Mouse (Mus musculus): ENCODE data around the gene Whamm. TPM values are rescaled to one million over a fixed set of nuclear protein-coding genes. Genes with fewer than 3 reads are reported as not detected.
A peak's percentile ranks its signal among the peaks of the same experiment; 100 is the strongest.

Whamm gene
- total RNA-seq, 4 experiments from 2014 or later: 20.7 to 32.3 (median 29.1) TPM

- DNase-seq: no peak
These were observed 6.3 kb upstream of the Whamm start for GRCm38 (mm10) chr7:81564766-81565165.

- no peak for DNase-seq
These were observed 5.5 kb upstream of the Whamm start for GRCm38 (mm10) chr7:81565381-81566055.

- DNase-seq: no peak
These were observed 4.7 kb upstream of the Whamm start for GRCm38 (mm10) chr7:81566332-81566731.

- DNase-seq: no peak
These were observed 4.2 kb upstream of the Whamm start, which contains the start of gene Fsd2 for GRCm38 (mm10) chr7:81566892-81567291. Fsd2 (minus strand) TSS chr7:81566944.

- no peak for DNase-seq
These were observed 3.7 kb upstream of the Whamm start for GRCm38 (mm10) chr7:81567396-81567795.

GRCm38 (mm10) chr7:81569851-81570250 lies 1.2 kb upstream of the Whamm start:
- DNase-seq: no peak

GRCm38 (mm10) chr7:81570271-81570670 lies 795 bp upstream of the Whamm start:
- DNase-seq: no peak

GRCm38 (mm10) chr7:81570752-81571107 lies 336 bp upstream of the Whamm start:
- no peak for DNase-seq

- peak; percentile 16 for DNase-seq
These were observed 925 bp downstream of the Whamm start for GRCm38 (mm10) chr7:81571941-81572441.

- DNase-seq: no peak
These were observed 1.7 kb downstream of the Whamm start for GRCm38 (mm10) chr7:81572610-81573268.

- peak; percentile 37 for DNase-seq
These were observed 2.3 kb downstream of the Whamm start for GRCm38 (mm10) chr7:81573397-81573796.

- DNase-seq: no peak
These were observed 2.8 kb downstream of the Whamm start for GRCm38 (mm10) chr7:81573821-81574220.

- DNase-seq: no peak
These were observed 4.5 kb downstream of the Whamm start for GRCm38 (mm10) chr7:81575606-81576005.

GRCm38 (mm10) chr7:81577872-81578271 lies 6.8 kb downstream of the Whamm start:
- no peak for DNase-seq

- DNase-seq: no peak
These were observed 7.3 kb downstream of the Whamm start for GRCm38 (mm10) chr7:81578413-81578812.

- DNase-seq: no peak
These were observed 8.2 kb downstream of the Whamm start for GRCm38 (mm10) chr7:81579312-81579711.

GRCm38 (mm10) chr7:81583512-81583911 lies 12.4 kb downstream of the Whamm start:
- DNase-seq: no peak

- no peak for DNase-seq
These were observed 14.3 kb downstream of the Whamm start for GRCm38 (mm10) chr7:81585326-81585725.

- no peak for DNase-seq
These were observed 16.2 kb downstream of the Whamm start for GRCm38 (mm10) chr7:81587238-81587637.

- no peak for DNase-seq
These were observed 21.6 kb downstream of the Whamm start for GRCm38 (mm10) chr7:81592686-81593085.

GRCm38 (mm10) chr7:81593387-81593786 lies 22.3 kb downstream of the Whamm start:
- no peak for DNase-seq

- no peak for DNase-seq
These were observed 24.0 kb downstream of the Whamm start for GRCm38 (mm10) chr7:81595056-81595455.

- DNase-seq: no peak
These were observed 25.0 kb downstream of the Whamm start for GRCm38 (mm10) chr7:81596086-81596485.

- DNase-seq: no peak
These were observed 26.6 kb downstream of the Whamm start for GRCm38 (mm10) chr7:81597660-81598059.
